Mouse (Mus musculus): Measurements from ENCODE around the gene Rfxank. TPM values are rescaled to one million over a fixed set of nuclear protein-coding genes. Genes with fewer than 3 reads are reported as not detected.
A peak's percentile ranks its signal among the peaks of the same experiment; 100 is the strongest.

Rfxank gene
- polyA plus RNA-seq, 1 experiment from 2014 or later = 12.5 TPM

- WGBS = 80% methylated on average over 4 of the region's 4 CpGs
- Histone ChIP-seq H3K27ac (no peak overlapping the region), H3K36me3 (peaks cover 50% of the 10 kb centered on the region), H3K27me3 (no peaks in the 10 kb centered on the region), H3K9me3 (no peaks in the 10 kb centered on the region), H3K4me2 (peak overlapping the region; percentile 87), H3K9ac (peak overlapping the region; percentile 72), H3K4me1 (replicated peaks) (peaks cover 28% of the 10 kb centered on the region), H3K4me3 (peak overlapping the region; percentile 83)
- no peak for ATAC-seq (ENCODE audit: low FRiP score)
Measured at GRCm38 (mm10) chr8:70137890-70138289, 1.1 kb downstream of the Rfxank start.

GRCm38 (mm10) chr8:70136591-70136990 lies 2.4 kb downstream of the Rfxank start:
- Histone ChIP-seq H3K9ac (peak overlapping the region; percentile 31; the same call in 1 of the 2 replicates), H3K27ac (no peak overlapping the region), H3K4me1 (replicated peaks) (peaks cover 39% of the 10 kb centered on the region), H3K4me3 (no peak overlapping the region), H3K4me2 (no peak overlapping the region), H3K9me3 (no peaks in the 10 kb centered on the region), H3K36me3 (peaks cover 45% of the 10 kb centered on the region), H3K27me3 (no peaks in the 10 kb centered on the region)
- WGBS = 91% methylated on average over 4 of the region's 4 CpGs
- no peak for ATAC-seq (ENCODE audit: low FRiP score)

- WGBS = 94% methylated on average over 9 of the region's 9 CpGs
- H3K9me3 ChIP-seq = no peaks in the 10 kb centered on the region
- no peak for ATAC-seq (ENCODE audit: low FRiP score)
- H3K4me3 ChIP-seq = no peak overlapping the region
- no peaks in the 10 kb centered on the region for H3K27me3 ChIP-seq
- no peak overlapping the region for H3K27ac ChIP-seq
- no peak overlapping the region for H3K4me2 ChIP-seq
- H3K4me1 ChIP-seq (replicated peaks) = peaks cover 34% of the 10 kb centered on the region
- H3K9ac ChIP-seq = no peak overlapping the region
- H3K36me3 ChIP-seq = peaks cover 45% of the 10 kb centered on the region
Measured at GRCm38 (mm10) chr8:70134931-70135330, 4.0 kb downstream of the Rfxank start.

GRCm38 (mm10) chr8:70134086-70134485 lies 4.9 kb downstream of the Rfxank start:
- H3K4me3 ChIP-seq = no peak overlapping the region
- H3K36me3 ChIP-seq = peaks cover 45% of the 10 kb centered on the region
- H3K27me3 ChIP-seq = no peaks in the 10 kb centered on the region
- H3K9me3 ChIP-seq = no peaks in the 10 kb centered on the region
- H3K4me1 ChIP-seq (replicated peaks) = peaks cover 42% of the 10 kb centered on the region
- ATAC-seq (ENCODE audit: low FRiP score) = no peak
- H3K4me2 ChIP-seq = no peak overlapping the region
- no peak overlapping the region for H3K27ac ChIP-seq
- no peak overlapping the region for H3K9ac ChIP-seq
- WGBS = 86% methylated on average over 5 of the region's 5 CpGs

- 2% methylated on average over 37 of the region's 37 CpGs for WGBS
- Histone ChIP-seq H3K4me1 (replicated peaks) (peaks cover 30% of the 10 kb centered on the region), H3K9ac (peak within 1 kb of the TSS; percentile 81), H3K4me2 (peak within 1 kb of the TSS; percentile 84), H3K27me3 (no peaks in the 10 kb centered on the region), H3K36me3 (peaks cover 41% of the 10 kb centered on the region), H3K27ac (peak within 1 kb of the TSS; percentile 76), H3K9me3 (no peaks in the 10 kb centered on the region), H3K4me3 (peak within 1 kb of the TSS; percentile 75)
- peak; percentile 81 for ATAC-seq (ENCODE audit: low FRiP score)
Measured at GRCm38 (mm10) chr8:70131166-70131883, 7.6 kb downstream of the Rfxank start, which contains the start of gene Nr2c2ap. Gene Nr2c2ap (plus strand): TSS chr8:70131333.

- WGBS = 83% methylated on average over 3 of the region's 3 CpGs
- H3K36me3 ChIP-seq = peaks cover 29% of the 10 kb centered on the region
- H3K9me3 ChIP-seq = no peaks in the 10 kb centered on the region
- H3K9ac ChIP-seq = no peak overlapping the region
- H3K4me1 ChIP-seq (replicated peaks) = peaks cover 30% of the 10 kb centered on the region
- ATAC-seq (ENCODE audit: low FRiP score) = no peak
- peaks cover 2% of the 10 kb centered on the region; the same call in 1 of the 2 replicates for H3K27me3 ChIP-seq
- H3K27ac ChIP-seq = peak overlapping the region; percentile 76
- no peak overlapping the region for H3K4me2 ChIP-seq
- no peak overlapping the region for H3K4me3 ChIP-seq
Measured at GRCm38 (mm10) chr8:70130066-70130465, 8.9 kb downstream of the Rfxank start.

GRCm38 (mm10) chr8:70129309-70129952 lies 9.5 kb downstream of the Rfxank start:
- no peak overlapping the region for H3K4me3 ChIP-seq
- H3K36me3 ChIP-seq = peaks cover 22% of the 10 kb centered on the region
- no peak overlapping the region for H3K4me2 ChIP-seq
- 68% methylated on average over 9 of the region's 9 CpGs for WGBS
- no peak overlapping the region for H3K9ac ChIP-seq
- H3K9me3 ChIP-seq = no peaks in the 10 kb centered on the region
- H3K27me3 ChIP-seq = peaks cover 6% of the 10 kb centered on the region; the same call in 1 of the 2 replicates
- H3K27ac ChIP-seq = peak overlapping the region; percentile 76
- H3K4me1 ChIP-seq (replicated peaks) = peaks cover 30% of the 10 kb centered on the region
- peak; percentile 63 for ATAC-seq (ENCODE audit: low FRiP score)

- Histone ChIP-seq H3K9me3 (no peaks in the 10 kb centered on the region), H3K9ac (0 out of 2 replicates have a peak overlapping the region, but pooled peaks have one; percentile 29), H3K27me3 (peaks cover 11% of the 10 kb centered on the region; the same call in 1 of the 2 replicates), H3K4me1 (replicated peaks) (peaks cover 30% of the 10 kb centered on the region), H3K4me2 (no peak overlapping the region), H3K36me3 (peaks cover 12% of the 10 kb centered on the region), H3K27ac (peak overlapping the region; percentile 76), H3K4me3 (no peak overlapping the region)
- WGBS = 69% methylated on average over 3 of the region's 3 CpGs
- no peak for ATAC-seq (ENCODE audit: low FRiP score)
Measured at GRCm38 (mm10) chr8:70128435-70128834, 10.5 kb downstream of the Rfxank start.

- WGBS = 73% methylated on average over 8 of the region's 8 CpGs
- ATAC-seq (ENCODE audit: low FRiP score) = no peak
- Histone ChIP-seq H3K4me2 (no peak overlapping the region), H3K27ac (no peak overlapping the region), H3K9ac (no peak overlapping the region), H3K4me1 (replicated peaks) (0 out of 2 replicates have a peak, but pooled peaks cover 13% of the 10 kb centered on the region), H3K4me3 (no peak overlapping the region), H3K27me3 (peaks cover 17% of the 10 kb centered on the region; the same call in 1 of the 2 replicates), H3K36me3 (no peaks in the 10 kb centered on the region), H3K9me3 (no peaks in the 10 kb centered on the region)
Measured at GRCm38 (mm10) chr8:70124992-70125391, 14.0 kb downstream of the Rfxank start.

- Histone ChIP-seq H3K36me3 (no peaks in the 10 kb centered on the region), H3K9ac (no peak overlapping the region), H3K27me3 (peaks cover 17% of the 10 kb centered on the region; the same call in 1 of the 2 replicates), H3K27ac (no peak overlapping the region), H3K4me2 (no peak overlapping the region), H3K9me3 (no peaks in the 10 kb centered on the region), H3K4me1 (replicated peaks) (peaks cover 14% of the 10 kb centered on the region), H3K4me3 (no peak overlapping the region)
- no peak for ATAC-seq (ENCODE audit: low FRiP score)
- 53% methylated on average over 2 of the region's 2 CpGs for WGBS
Measured at GRCm38 (mm10) chr8:70122863-70123262, 16.1 kb downstream of the Rfxank start.

- Histone ChIP-seq H3K4me1 (replicated peaks) (peaks cover 26% of the 10 kb centered on the region), H3K4me2 (peak within 1 kb of the TSS; percentile 89), H3K27ac (peak within 1 kb of the TSS; percentile 99), H3K36me3 (peaks cover 5% of the 10 kb centered on the region), H3K4me3 (peak within 1 kb of the TSS; percentile 74), H3K27me3 (peaks cover 25% of the 10 kb centered on the region), H3K9me3 (no peaks in the 10 kb centered on the region), H3K9ac (peak within 1 kb of the TSS; percentile 95)
- ATAC-seq (ENCODE audit: low FRiP score) = peak; percentile 69
- under 1% methylated on average over 19 of the region's 19 CpGs for WGBS
Measured at GRCm38 (mm10) chr8:70120667-70121066, 18.3 kb downstream of the Rfxank start, which contains the start of gene Ncan. Gene Ncan (minus strand): TSS chr8:70120873.

Measured in hindbrain, embryonic 13.5 days (tissue).